Mouse (Mus musculus): ENCODE results near the gene Camta1.
A peak's percentile ranks its signal among the peaks of the same experiment; 100 is the strongest.
"Not testable (repeated sequence)": the region's sequence is repeated elsewhere in the genome, so short reads cannot be mapped to it uniquely, and the experiment has no call there.

Gene Camta1

GRCm38 (mm10) chr4:151044037-151044943, 817.4 kb downstream of the Camta1 start, which contains the start of gene Per3:
TSS of gene Per3 (minus strand) at chr4:151044665.
- DNase-seq: peak; percentile 97

GRCm38 (mm10) chr4:151043281-151043680, 818.4 kb downstream of the Camta1 start:
- no peak for DNase-seq

- DNase-seq: peak; percentile 60
Measured at GRCm38 (mm10) chr4:151041506-151041905, 820.2 kb downstream of the Camta1 start.

GRCm38 (mm10) chr4:151037800-151038199, 823.9 kb downstream of the Camta1 start:
- DNase-seq: no peak

GRCm38 (mm10) chr4:151036521-151036920, 825.2 kb downstream of the Camta1 start:
- DNase-seq: no peak

GRCm38 (mm10) chr4:151027001-151027400, 834.7 kb downstream of the Camta1 start:
- DNase-seq: peak; percentile 26

GRCm38 (mm10) chr4:151024152-151024551, 837.5 kb downstream of the Camta1 start:
- no peak for DNase-seq

- not testable (repeated sequence) for DNase-seq
Measured at GRCm38 (mm10) chr4:151017356-151017755, 844.3 kb downstream of the Camta1 start.

GRCm38 (mm10) chr4:151015946-151016345, 845.7 kb downstream of the Camta1 start:
- no peak for DNase-seq

- DNase-seq: no peak
Measured at GRCm38 (mm10) chr4:151010316-151010715, 851.4 kb downstream of the Camta1 start.

- DNase-seq: peak; percentile 17
Measured at GRCm38 (mm10) chr4:151006945-151007344, 854.7 kb downstream of the Camta1 start.

GRCm38 (mm10) chr4:151005656-151006318, 855.9 kb downstream of the Camta1 start:
- DNase-seq: no peak

GRCm38 (mm10) chr4:151001397-151001796, 860.3 kb downstream of the Camta1 start:
- no peak for DNase-seq

- no peak for DNase-seq
Measured at GRCm38 (mm10) chr4:150998626-150999025, 863.0 kb downstream of the Camta1 start.

- no peak for DNase-seq
Measured at GRCm38 (mm10) chr4:150996797-150997196, 864.9 kb downstream of the Camta1 start, which contains the start of gene Uts2. TSS of gene Uts2 (plus strand) at chr4:150997097.

- no peak for DNase-seq
Measured at GRCm38 (mm10) chr4:150990148-150990547, 871.5 kb downstream of the Camta1 start.

- no peak for DNase-seq
Measured at GRCm38 (mm10) chr4:150980153-150980552, 881.5 kb downstream of the Camta1 start.

- DNase-seq: no peak
Measured at GRCm38 (mm10) chr4:150979455-150979854, 882.2 kb downstream of the Camta1 start.

- DNase-seq: no peak
Measured at GRCm38 (mm10) chr4:150978156-150978910, 883.3 kb downstream of the Camta1 start.

GRCm38 (mm10) chr4:150975145-150975544, 886.5 kb downstream of the Camta1 start:
- DNase-seq: no peak

GRCm38 (mm10) chr4:150973264-150973663, 888.4 kb downstream of the Camta1 start:
- DNase-seq: peak; percentile 25

GRCm38 (mm10) chr4:150968956-150969355, 892.7 kb downstream of the Camta1 start:
- no peak for DNase-seq

- peak; percentile 44 for DNase-seq
Measured at GRCm38 (mm10) chr4:150966556-150966955, 895.1 kb downstream of the Camta1 start.
